In genomic region chr11:57414697-57415096, GRCm38 (mm10) we compare ENCODE assay signal across 11 mouse cellular contexts.
A peak's percentile ranks its signal among the peaks of the same experiment; 100 is the strongest.
DNase-seq lines count a peak whose midpoint lies in the region; ATAC-seq lines count a peak whose summit lies in the region.
"Had no signal": no experiment of that assay in that cellular context is flagged by ENCODE, and none has a peak within 500 bp of the region (broad histone marks: within the 10 kb centered on the region; RNA-seq: fewer than 3 reads in every experiment).

No protein-coding gene starts in this region.

- no peaks in the 10 kb centered on the region for H3K27me3 ChIP-seq in hindbrain, embryonic 15.5 days
- H3K27me3 ChIP-seq in midbrain, embryonic 15.5 days (replicated peaks) = no peaks in the 10 kb centered on the region

- no peak overlapping the region for H3K4me2 ChIP-seq in hindbrain, embryonic 15.5 days
- H3K4me2 ChIP-seq in midbrain, embryonic 15.5 days = no peak overlapping the region

- H3K36me3 ChIP-seq in hindbrain, embryonic 15.5 days = no peaks in the 10 kb centered on the region
- no peaks in the 10 kb centered on the region for H3K36me3 ChIP-seq in midbrain, embryonic 15.5 days (replicated peaks)

- ATAC-seq in hindbrain, embryonic 15.5 days (ENCODE audit: low FRiP score, low read depth) = 0 out of 2 replicates have a peak, but pooled peaks have one; percentile 61
- ATAC-seq in midbrain, embryonic 15.5 days (replicated peaks) = peak; percentile 85

- no peak overlapping the region for H3K4me3 ChIP-seq in hindbrain, embryonic 15.5 days
- H3K4me3 ChIP-seq in midbrain, embryonic 15.5 days = no peak overlapping the region

- H3K9me3 ChIP-seq in hindbrain, embryonic 15.5 days = no peaks in the 10 kb centered on the region
- H3K9me3 ChIP-seq in midbrain, embryonic 15.5 days = no peaks in the 10 kb centered on the region

- no peak overlapping the region for H3K27ac ChIP-seq in hindbrain, embryonic 15.5 days (replicated peaks)
- H3K27ac ChIP-seq in midbrain, embryonic 15.5 days = peak overlapping the region; percentile 19; the same call in 1 of the 2 replicates

- no peak overlapping the region for H3K9ac ChIP-seq in hindbrain, embryonic 15.5 days
- no peak overlapping the region for H3K9ac ChIP-seq in midbrain, embryonic 15.5 days

- peak; percentile 45 for DNase-seq in layer of hippocampus, adult 11-12 months (ENCODE audit: low spot score)
- DNase-seq in layer of hippocampus, postnatal 10 days (ENCODE audit: low spot score in 2 of 2) = no peak
- peak; percentile 8 for DNase-seq in NIH3T3 (ENCODE audit: low read depth)
- no peak for DNase-seq in adrenal gland, postnatal 4 days (ENCODE audit: low spot score in 2 of 2)
- DNase-seq in gastrocnemius, postnatal 14 days = no peak
- DNase-seq: adrenal gland, postnatal 14 days; cerebellum, adult 11 months; heart, adult 18-20 months; kidney, adult 9 months had no signal

- 0 out of 2 replicates have a peak, but pooled peaks cover 5% of the 10 kb centered on the region for H3K4me1 ChIP-seq in hindbrain, embryonic 15.5 days (replicated peaks)
- peaks cover 10% of the 10 kb centered on the region for H3K4me1 ChIP-seq in midbrain, embryonic 15.5 days

- WGBS in hindbrain, embryonic 15.5 days = 50% methylated on average over 7 of the region's 7 CpGs
- WGBS in midbrain, embryonic 15.5 days = 39% methylated on average over 7 of the region's 7 CpGs

- intact Hi-C loops in gastrocnemius, postnatal 14 days (cut with DNase I; ENCODE audit: low total_unique reads) = no loop called here

Comparison
In these comparisons a context has a peak if more than half of its experiments do, and no peak if none do; other contexts are left out.
1. DNase-seq: peak in layer of hippocampus, adult 11-12 months (single experiment) and NIH3T3 (single experiment); none in layer of hippocampus, postnatal 10 days (0 of 2), adrenal gland, postnatal 4 days (0 of 2) and gastrocnemius, postnatal 14 days (single experiment).